Mouse (Mus musculus) MEL (cell line): Measurements from ENCODE around the gene Sugp2. TPM values are rescaled to one million over a fixed set of nuclear protein-coding genes. Genes with fewer than 3 reads are reported as not detected.

Experiments used
- DNase-seq: peaks from one replicate; pipeline ENCODE4 v3.0.0; 2011; ENCODE audit warnings: low read depth, low spot score
- H3K27ac ChIP-seq: 2 replicates; pipeline ENCODE4 v1.5.1; 2012; ENCODE audit warnings: low read depth, mild to moderate bottlenecking, control low read depth, low read length, moderate library complexity; ENCODE audit not compliant: control insufficient read depth
- H3K27me3 ChIP-seq, 2 experiments: fragments of 150-350 bp in 1 of 2; sonication (generic) in 1 of 2; 2 replicates each; pipeline ENCODE4 v1.6.1; 2012; ENCODE audit warnings: low read length in 2 of 2, mild to moderate bottlenecking in 2 of 2, improper control_type of control experiment in 1 of 2, moderate library complexity in 1 of 2; ENCODE audit not compliant: insufficient read depth in 2 of 2, control insufficient read depth in 1 of 2
- H3K36me3 ChIP-seq, 2 experiments: 2 replicates each; pipeline ENCODE4 v1.6.1; 2012 to 2014; ENCODE audit warnings: low read length in 2 of 2, improper control_type of control experiment in 1 of 2, inconsistent platforms in 1 of 2, mild to moderate bottlenecking in 1 of 2; ENCODE audit not compliant: insufficient read depth in 2 of 2, control insufficient read depth in 1 of 2
- H3K4me1 ChIP-seq, 2 experiments: fragments of 150-350 bp in 1 of 2; sonication (generic) in 1 of 2; 2 replicates each; pipeline ENCODE4 v1.6.1; 2012; ENCODE audit warnings: low read length in 2 of 2, improper control_type of control experiment in 1 of 2, mild to moderate bottlenecking in 1 of 2; ENCODE audit not compliant: insufficient read depth in 2 of 2, control insufficient read depth in 1 of 2
- H3K4me3 ChIP-seq, 2 experiments: fragments of 150-350 bp in 1 of 2; sonication (generic) in 1 of 2; 2 replicates each; pipeline ENCODE4 v1.5.1; 2012; ENCODE audit warnings: low read depth in 2 of 2, low read length in 2 of 2, mild to moderate bottlenecking in 2 of 2, moderate library complexity in 2 of 2, control low read depth in 1 of 2, improper control_type of control experiment in 1 of 2; ENCODE audit not compliant: control insufficient read depth in 1 of 2, insufficient read depth in 1 of 2
- H3K79me2 ChIP-seq: 2 replicates; pipeline ENCODE4 v1.6.1; 2012; ENCODE audit warnings: mild to moderate bottlenecking, low read length, moderate library complexity; ENCODE audit not compliant: control insufficient read depth, poor library complexity, insufficient read depth
- H3K9ac ChIP-seq: 2 replicates; pipeline ENCODE4 v1.6.1; 2012; ENCODE audit warnings: low read depth, mild to moderate bottlenecking, control low read depth, low read length, moderate library complexity; ENCODE audit not compliant: control insufficient read depth, poor library complexity, severe bottlenecking
- H3K9me3 ChIP-seq: fragments of 150-350 bp; sonication (generic); replicated peaks from 2 replicates; pipeline ENCODE4 v1.6.1; 2012; ENCODE audit warnings: mild to moderate bottlenecking, low read length, improper control_type of control experiment, moderate library complexity; ENCODE audit not compliant: insufficient read depth
- BHLHE40 ChIP-seq: IDR thresholded peaks from 2 replicates; pipeline ENCODE4 v1.6.1; 2012; ENCODE audit warnings: low read depth, mild to moderate bottlenecking, inconsistent platforms, low read length, improper control_type of control experiment, borderline replicate concordance
- CHD1 ChIP-seq: IDR thresholded peaks from 2 replicates; pipeline ENCODE4 v1.6.1; 2012; ENCODE audit warnings: low read depth, mild to moderate bottlenecking, inconsistent platforms, low read length, improper control_type of control experiment
- CHD2 ChIP-seq: IDR thresholded peaks from 2 replicates; pipeline ENCODE4 v1.6.1; 2011; ENCODE audit warnings: low read length, improper control_type of control experiment
- CTCF ChIP-seq, 3 experiments: IDR thresholded peaks in 2 of 3; conservative IDR thresholded peaks in 1 of 3; 2 replicates each; pipeline ENCODE4 v1.5.1; 2011 to 2012; ENCODE audit warnings: low read length in 3 of 3, low read depth in 2 of 3, mild to moderate bottlenecking in 2 of 3, improper control_type of control experiment in 1 of 3, inconsistent platforms in 1 of 3, mixed read lengths in 1 of 3, moderate library complexity in 1 of 3; ENCODE audit not compliant: control insufficient read depth in 1 of 3, insufficient read depth in 1 of 3, poor library complexity in 1 of 3, severe bottlenecking in 1 of 3
- E2F4 ChIP-seq: IDR thresholded peaks from 2 replicates; pipeline ENCODE4 v1.6.1; 2011; ENCODE audit warnings: low read depth, low read length, improper control_type of control experiment, borderline replicate concordance
- ELF1 ChIP-seq: IDR thresholded peaks from 2 replicates; pipeline ENCODE4 v1.6.1; 2014; ENCODE audit warnings: low read depth, mild to moderate bottlenecking, inconsistent platforms, low read length, improper control_type of control experiment, moderate library complexity
- ETS1 ChIP-seq: IDR thresholded peaks from 2 replicates; pipeline ENCODE4 v1.6.1; 2012; ENCODE audit warnings: low read depth, mild to moderate bottlenecking, inconsistent platforms, low read length, improper control_type of control experiment, moderate library complexity
- GATA1 ChIP-seq: IDR thresholded peaks from 2 replicates; pipeline ENCODE4 v1.6.1; 2011; ENCODE audit warnings: low read depth, low read length, improper control_type of control experiment
- HCFC1 ChIP-seq: IDR thresholded peaks from 2 replicates; pipeline ENCODE4 v1.6.1; 2012; ENCODE audit warnings: low read depth, mild to moderate bottlenecking, inconsistent platforms, low read length, improper control_type of control experiment, moderate library complexity
- JUND ChIP-seq: IDR thresholded peaks from 2 replicates; pipeline ENCODE4 v1.6.1; 2011; ENCODE audit warnings: low read depth, mild to moderate bottlenecking, improper control_type of control experiment, low read length
- KAT2A ChIP-seq: conservative IDR thresholded peaks from 2 replicates; pipeline ENCODE4 v1.6.1; 2012; ENCODE audit warnings: low read depth, low read length, improper control_type of control experiment, inconsistent platforms
- MAX ChIP-seq: IDR thresholded peaks from 2 replicates; pipeline ENCODE4 v1.6.1; 2011; ENCODE audit warnings: low read length, improper control_type of control experiment
- MEF2A ChIP-seq: IDR thresholded peaks from 2 replicates; pipeline ENCODE4 v1.6.1; 2014; ENCODE audit warnings: low read depth, mild to moderate bottlenecking, inconsistent platforms, low read length, improper control_type of control experiment; ENCODE audit not compliant: poor library complexity, insufficient replicate concordance, severe bottlenecking; ENCODE audit errors: extremely low read depth
- MXI1 ChIP-seq: IDR thresholded peaks from 2 replicates; pipeline ENCODE4 v1.6.1; 2011; ENCODE audit warnings: mild to moderate bottlenecking, low read depth, low read length, improper control_type of control experiment
- MYB ChIP-seq: IDR thresholded peaks from 2 replicates; pipeline ENCODE4 v1.6.1; 2011; ENCODE audit warnings: mild to moderate bottlenecking, low read depth, low read length, improper control_type of control experiment
- MYC ChIP-seq: IDR thresholded peaks from 2 replicates; pipeline ENCODE4 v1.6.1; 2011; ENCODE audit warnings: low read depth, mild to moderate bottlenecking, low read length, improper control_type of control experiment, moderate library complexity
- NELFE ChIP-seq: IDR thresholded peaks from 2 replicates; pipeline ENCODE4 v1.6.1; 2011; ENCODE audit warnings: low read depth, low read length, improper control_type of control experiment
- POLR2AphosphoS5 ChIP-seq: IDR thresholded peaks from 2 replicates; pipeline ENCODE4 v1.6.1; 2012; ENCODE audit warnings: low read depth, borderline replicate concordance, mild to moderate bottlenecking, inconsistent platforms, low read length, moderate library complexity, mixed read lengths
- RAD21 ChIP-seq: IDR thresholded peaks from 2 replicates; pipeline ENCODE4 v1.6.1; 2011; ENCODE audit warnings: mild to moderate bottlenecking, low read depth, low read length, improper control_type of control experiment
- RCOR1 ChIP-seq: IDR thresholded peaks from 2 replicates; pipeline ENCODE4 v1.6.1; 2012; ENCODE audit warnings: low read depth, mild to moderate bottlenecking, inconsistent platforms, low read length, improper control_type of control experiment
- SIN3A ChIP-seq: IDR thresholded peaks from 2 replicates; pipeline ENCODE4 v1.6.1; 2012; ENCODE audit warnings: low read length, improper control_type of control experiment, inconsistent platforms
- SMC3 ChIP-seq: IDR thresholded peaks from 2 replicates; pipeline ENCODE4 v1.6.1; 2011; ENCODE audit warnings: low read depth, low read length, improper control_type of control experiment
- UBTF ChIP-seq: IDR thresholded peaks from 2 replicates; pipeline ENCODE4 v1.6.1; 2012; ENCODE audit warnings: low read depth, mild to moderate bottlenecking, inconsistent platforms, low read length, improper control_type of control experiment, moderate library complexity, borderline replicate concordance; ENCODE audit not compliant: insufficient read depth
- USF1 ChIP-seq: IDR thresholded peaks from 2 replicates; pipeline ENCODE4 v1.6.1; 2014; ENCODE audit warnings: low read depth, mild to moderate bottlenecking, inconsistent platforms, low read length, improper control_type of control experiment, moderate library complexity
- USF2 ChIP-seq, 2 experiments: IDR thresholded peaks; 2 replicates each; pipeline ENCODE4 v1.6.1; 2011 to 2012; ENCODE audit warnings: improper control_type of control experiment in 2 of 2, low read length in 2 of 2, borderline replicate concordance in 1 of 2, inconsistent platforms in 1 of 2, low read depth in 1 of 2, mild to moderate bottlenecking in 1 of 2; ENCODE audit not compliant: insufficient read depth in 1 of 2
- ZC3H11A ChIP-seq: IDR thresholded peaks from 2 replicates; pipeline ENCODE4 v1.6.1; 2012; ENCODE audit warnings: low read depth, mild to moderate bottlenecking, inconsistent platforms, low read length, improper control_type of control experiment
- ZKSCAN1 ChIP-seq: IDR thresholded peaks from 2 replicates; pipeline ENCODE4 v1.6.1; 2012; ENCODE audit warnings: low read depth, mild to moderate bottlenecking, inconsistent platforms, low read length, improper control_type of control experiment, moderate library complexity
- ZMIZ1 ChIP-seq: IDR thresholded peaks from 2 replicates; pipeline ENCODE4 v1.6.1; 2012; ENCODE audit warnings: low read depth, mild to moderate bottlenecking, inconsistent platforms, low read length, improper control_type of control experiment, moderate library complexity
- polyA plus RNA-seq, 2 experiments: library from polyadenylated mRNA; stranded (reverse) in 1 of 2; unstranded in 1 of 2; fragments of >175 nt in 1 of 2; fragments of >200 nt in 1 of 2; gene quantifications; 2 replicates each; pipeline versions ENCODE4 v1.2.1 to v1.2.4; 2012; ENCODE audit warnings: low replicate concordance in 2 of 2, low read depth in 1 of 2; ENCODE audit not compliant: insufficient read length in 2 of 2, insufficient read depth in 1 of 2, missing spikeins in 1 of 2
- total RNA-seq: library from RNA; depleted of rRNA; stranded (reverse); fragments of 300-350 nt; gene quantifications from 2 replicates; pipeline ENCODE4 v1.2.3, GENCODE M21; 2012

Gene Sugp2
- total and polyA plus RNA-seq, 3 experiments, result 23.9 to 27.4 TPM; not detected in 1

DNA sequence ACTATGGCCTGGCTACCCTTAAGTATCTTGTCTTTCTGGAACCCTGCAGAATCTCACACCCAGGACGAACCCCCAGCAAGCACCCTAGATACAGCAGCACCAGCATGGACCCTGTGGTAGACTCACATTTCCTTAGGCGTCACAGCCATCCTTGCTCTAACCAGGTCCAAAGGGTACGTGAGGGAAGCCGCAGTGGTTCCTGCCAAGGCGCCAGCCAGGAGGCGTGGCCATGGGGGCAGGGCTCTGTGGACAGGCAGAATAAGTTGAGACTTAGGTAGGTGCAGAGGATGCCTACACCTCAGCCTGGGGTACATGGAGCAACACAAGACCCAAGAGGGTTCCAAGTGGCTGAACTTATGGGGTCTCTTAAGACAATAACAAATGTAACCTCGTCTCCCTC, 45.3 kb upstream of the Sugp2 start:
- Histone ChIP-seq H3K4me1 (no peaks in the 10 kb centered on the region), H3K4me3 (no peak overlapping the region), H3K9ac (no peak overlapping the region), H3K9me3 (no peaks in the 10 kb centered on the region), H3K79me2 (no peaks in the 10 kb centered on the region), H3K36me3 (no peaks in the 10 kb centered on the region; a peak in 1 of 4 replicates), H3K27ac (no peak overlapping the region), H3K27me3 (no peaks in the 10 kb centered on the region)
- DNase-seq, result no peak
- TF ChIP-seq KAT2A (no peak), ZKSCAN1 (no peak), ZC3H11A (no peak), NELFE (no peak), ELF1 (no peak), JUND (no peak), HCFC1 (no peak), BHLHE40 (no peak), ZMIZ1 (no peak), POLR2AphosphoS5 (no peak), MYB (no peak), RCOR1 (no peak), ETS1 (no peak), CHD2 (no peak), MEF2A (no peak), E2F4 (no peak), MYC (no peak), CTCF (IDR thresholded peaks at IDR 0.05 in 2 of 3, conservative IDR thresholded peaks at IDR 0.05 in 1 of 3; ENCODE audit: control insufficient read depth in 1 of 3, insufficient read depth in 1 of 3, low read depth in 2 of 3, low read length in 3 of 3, poor library complexity in 1 of 3, severe bottlenecking in 1 of 3) (no peak), GATA1 (no peak)

DNA sequence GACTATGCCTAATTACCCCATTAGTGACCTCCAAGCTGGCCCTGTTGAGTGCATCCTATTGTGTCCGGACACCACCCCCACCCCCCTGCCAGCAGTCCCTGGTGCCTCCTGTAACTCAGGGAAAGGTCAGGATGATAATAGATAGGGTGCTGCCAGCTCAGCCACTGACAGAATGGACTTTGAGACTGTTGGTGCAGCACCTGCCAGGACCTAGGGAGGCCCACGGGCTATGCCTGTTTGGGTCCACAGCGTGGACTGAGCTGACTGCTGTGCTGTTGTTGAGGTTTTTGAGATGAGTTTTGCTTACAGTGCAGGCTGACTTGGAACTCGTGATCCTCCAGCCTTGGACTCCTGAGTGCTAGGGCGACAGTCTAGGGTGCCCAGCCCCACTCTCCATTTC, 40.8 kb upstream of the Sugp2 start:
- Histone ChIP-seq H3K27me3 (no peaks in the 10 kb centered on the region), H3K79me2 (peaks cover 2% of the 10 kb centered on the region; the same call in 1 of the 2 replicates), H3K36me3 (no peaks in the 10 kb centered on the region; a peak in 2 of 4 replicates), H3K4me1 (no peaks in the 10 kb centered on the region)
- DNase-seq, result no peak
- TF ChIP-seq SMC3 (no peak), UBTF (no peak), NELFE (no peak), ZMIZ1 (no peak), JUND (no peak), MAX (no peak), GATA1 (no peak), SIN3A (no peak), RAD21 (no peak), MXI1 (no peak), RCOR1 (no peak), CHD1 (no peak), USF2 (IDR thresholded peaks at IDR 0.05; ENCODE audit: borderline replicate concordance in 1 of 2, insufficient read depth in 1 of 2, low read depth in 1 of 2, low read length in 2 of 2) (no peak), ETS1 (no peak), USF1 (no peak)
- TF ChIP-seq, all 39 proteins: peak for 0
- Histone ChIP-seq H3K9me3 (no peaks in the 10 kb centered on the region), H3K27ac (no peak overlapping the region), H3K9ac (no peak overlapping the region), H3K4me3 (no peak overlapping the region)
